Mouse (Mus musculus) bone marrow, adult 2 months (tissue): ENCODE measurements at regions not wholly inside any gene's neighbourhood (a gene's known extent, or its start where the extent isn't known, plus 50 kb on each side); places are given as distances from the start of the nearest gene placed in this dataset.

ENCODE experiments used
- H3K27ac ChIP-seq: fragments of 200-500 bp; 2 replicates; pipeline ENCODE4 v1.5.1; 2012; ENCODE audit warnings: low read depth, mild to moderate bottlenecking, control low read depth, inconsistent platforms, low read length; ENCODE audit not compliant: control insufficient read depth, poor library complexity, insufficient read depth
- H3K4me1 ChIP-seq: fragments of 200-500 bp; 2 replicates; pipeline ENCODE4 v1.6.1; 2011; ENCODE audit warnings: low read length; ENCODE audit not compliant: control insufficient read depth, insufficient read depth
- H3K4me3 ChIP-seq: fragments of 200-500 bp; replicated peaks from 2 replicates; pipeline ENCODE3; 2011; ENCODE audit warnings: mild to moderate bottlenecking, low read depth, low read length, control low read depth; ENCODE audit not compliant: control insufficient read depth
- CTCF ChIP-seq: fragments of 200-500 bp; IDR thresholded peaks from 2 replicates; pipeline ENCODE4 v1.5.1; 2011; ENCODE audit warnings: low read length, control low read depth; ENCODE audit not compliant: control insufficient read depth, insufficient read depth
- POLR2A ChIP-seq: fragments of 200-500 bp; IDR thresholded peaks from 2 replicates; pipeline ENCODE4 v1.6.1; 2011; ENCODE audit warnings: low read depth, mild to moderate bottlenecking, control low read depth, low read length, borderline replicate concordance; ENCODE audit not compliant: control insufficient read depth
- WGBS: fragments of 180-500 bp; shearing (Covaris S2); methylation state at CpG from one replicate; pipeline ENCODE4 v1.1.7; 2018; 5-methylcytosine and 5-hydroxymethylcytosine counted together

- 21% methylated on average over 3 of the region's 3 CpGs for WGBS
- Histone ChIP-seq H3K4me3 (no peak overlapping the region), H3K27ac (no peak overlapping the region), H3K4me1 (peaks cover 4% of the 10 kb centered on the region; the same call in 1 of the 2 replicates)
- TF ChIP-seq POLR2A (no peak), CTCF (no peak)
These were observed 101.9 kb downstream of the Cxcl12 start for GRCm38 (mm10) chr6:117270261-117270660.

- TF ChIP-seq CTCF: no peak
- no peak for TF ChIP-seq POLR2A
- Histone ChIP-seq H3K4me3 (no peak overlapping the region), H3K27ac (no peak overlapping the region), H3K4me1 (peaks cover 4% of the 10 kb centered on the region; the same call in 1 of the 2 replicates)
- 13% methylated on average over 12 of the region's 12 CpGs for WGBS
These were observed 103.4 kb downstream of the Cxcl12 start for GRCm38 (mm10) chr6:117271562-117272226.

- H3K27ac ChIP-seq: no peak overlapping the region
- peaks cover 2% of the 10 kb centered on the region; the same call in 1 of the 2 replicates for H3K4me1 ChIP-seq
- WGBS: 67% methylated on average over 9 of the region's 9 CpGs
- TF ChIP-seq CTCF (no peak), POLR2A (no peak)
- no peak overlapping the region for H3K4me3 ChIP-seq
These were observed 104.1 kb downstream of the Cxcl12 start for GRCm38 (mm10) chr6:117272227-117272955.

GRCm38 (mm10) chr6:117275915-117276314 lies 107.6 kb downstream of the Cxcl12 start:
- TF ChIP-seq POLR2A (no peak), CTCF (no peak)
- 83% methylated on average over 5 of the region's 5 CpGs for WGBS
- Histone ChIP-seq H3K4me3 (no peak overlapping the region), H3K27ac (no peak overlapping the region), H3K4me1 (peaks cover 2% of the 10 kb centered on the region; the same call in 1 of the 2 replicates)

GRCm38 (mm10) chr6:117276850-117277249 lies 108.5 kb downstream of the Cxcl12 start:
- no peak overlapping the region for H3K4me3 ChIP-seq
- 46% methylated on average over 3 of the region's 3 CpGs for WGBS
- no peaks in the 10 kb centered on the region for H3K4me1 ChIP-seq
- no peak overlapping the region for H3K27ac ChIP-seq
- TF ChIP-seq POLR2A: no peak
- TF ChIP-seq CTCF: no peak

GRCm38 (mm10) chr6:117279297-117279696 lies 111.0 kb downstream of the Cxcl12 start:
- H3K4me3 ChIP-seq: no peak overlapping the region
- H3K4me1 ChIP-seq: no peaks in the 10 kb centered on the region
- no peak for TF ChIP-seq POLR2A
- TF ChIP-seq CTCF: no peak
- H3K27ac ChIP-seq: no peak overlapping the region

- no peaks in the 10 kb centered on the region for H3K4me1 ChIP-seq
- no peak for TF ChIP-seq CTCF
- TF ChIP-seq POLR2A: no peak
- H3K4me3 ChIP-seq: no peak overlapping the region
- WGBS: 83% methylated on average over 14 of the region's 14 CpGs
- no peak overlapping the region for H3K27ac ChIP-seq
These were observed 111.6 kb downstream of the Cxcl12 start for GRCm38 (mm10) chr6:117279786-117280411.

- 84% methylated on average over 3 of the region's 3 CpGs for WGBS
- H3K27ac ChIP-seq: no peak overlapping the region
- TF ChIP-seq CTCF: no peak
- no peak for TF ChIP-seq POLR2A
- no peaks in the 10 kb centered on the region for H3K4me1 ChIP-seq
- H3K4me3 ChIP-seq: no peak overlapping the region
These were observed 112.6 kb downstream of the Cxcl12 start for GRCm38 (mm10) chr6:117280911-117281310.
